Mouse (Mus musculus) lung, postnatal 0 days (tissue): ENCODE measurements at regions not wholly inside any gene's neighbourhood (a gene's known extent, or its start where the extent isn't known, plus 50 kb on each side); places are given as distances from the start of the nearest gene placed in this dataset.

Source experiments
- CTCF ChIP-seq: IDR thresholded peaks from 2 replicates; pipeline ENCODE4 v1.5.1; 2016; ENCODE audit warnings: antibody characterized with exemption, mild to moderate bottlenecking
- EP300 ChIP-seq: IDR thresholded peaks from 2 replicates; pipeline ENCODE4 v1.6.1; 2016; ENCODE audit warnings: antibody characterized with exemption, mild to moderate bottlenecking, control low read depth

GRCm38 (mm10) chr2:116978809-116979208 is 100.3 kb downstream of the Tmco5 start:
- TF ChIP-seq CTCF (no peak), EP300 (no peak)
